Mouse (Mus musculus): ENCODE data around the gene Gdap1l1. TPM values are rescaled to one million over a fixed set of nuclear protein-coding genes. Genes with fewer than 3 reads are reported as not detected.
"Not testable (repeated sequence)": the region's sequence is repeated elsewhere in the genome, so short reads cannot be mapped to it uniquely, and the experiment has no call there.

Gene Gdap1l1
- polyA plus RNA-seq, 1 experiment from 2014 or later: 121 TPM

DNA sequence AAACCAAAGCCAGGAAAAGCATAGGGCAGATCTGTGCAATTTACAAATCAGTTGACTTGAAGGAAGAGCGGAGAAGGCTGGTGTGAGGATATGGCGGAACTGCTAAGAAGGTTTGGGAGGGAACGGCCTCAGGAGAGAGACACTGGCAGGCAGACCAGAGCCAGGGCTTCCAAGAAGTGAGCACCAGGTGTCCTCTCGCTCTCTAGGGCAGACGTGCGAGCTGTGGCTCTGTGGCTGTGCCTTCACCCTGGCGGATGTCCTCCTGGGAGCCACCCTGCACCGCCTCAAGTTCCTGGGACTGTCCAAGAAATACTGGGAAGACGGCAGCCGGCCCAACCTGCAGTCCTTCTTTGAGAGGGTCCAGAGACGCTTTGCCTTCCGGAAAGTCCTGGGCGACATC, 15.1 kb downstream of the Gdap1l1 start:
- Histone ChIP-seq H3K27me3 (0 out of 2 replicates have a peak, but pooled peaks cover 7% of the 10 kb centered on the region), H3K4me2 (no peak overlapping the region), H3K9ac (no peak overlapping the region), H3K4me1 (replicated peaks) (peaks cover 6% of the 10 kb centered on the region; the same call in 1 of the 2 replicates), H3K36me3 (peaks cover 72% of the 10 kb centered on the region), H3K9me3 (no peaks in the 10 kb centered on the region), H3K27ac (no peak overlapping the region), H3K4me3 (no peak overlapping the region)
- WGBS: 90% methylated on average over 13 of the region's 13 CpGs
- ATAC-seq (ENCODE audit: low FRiP score): no peak

DNA sequence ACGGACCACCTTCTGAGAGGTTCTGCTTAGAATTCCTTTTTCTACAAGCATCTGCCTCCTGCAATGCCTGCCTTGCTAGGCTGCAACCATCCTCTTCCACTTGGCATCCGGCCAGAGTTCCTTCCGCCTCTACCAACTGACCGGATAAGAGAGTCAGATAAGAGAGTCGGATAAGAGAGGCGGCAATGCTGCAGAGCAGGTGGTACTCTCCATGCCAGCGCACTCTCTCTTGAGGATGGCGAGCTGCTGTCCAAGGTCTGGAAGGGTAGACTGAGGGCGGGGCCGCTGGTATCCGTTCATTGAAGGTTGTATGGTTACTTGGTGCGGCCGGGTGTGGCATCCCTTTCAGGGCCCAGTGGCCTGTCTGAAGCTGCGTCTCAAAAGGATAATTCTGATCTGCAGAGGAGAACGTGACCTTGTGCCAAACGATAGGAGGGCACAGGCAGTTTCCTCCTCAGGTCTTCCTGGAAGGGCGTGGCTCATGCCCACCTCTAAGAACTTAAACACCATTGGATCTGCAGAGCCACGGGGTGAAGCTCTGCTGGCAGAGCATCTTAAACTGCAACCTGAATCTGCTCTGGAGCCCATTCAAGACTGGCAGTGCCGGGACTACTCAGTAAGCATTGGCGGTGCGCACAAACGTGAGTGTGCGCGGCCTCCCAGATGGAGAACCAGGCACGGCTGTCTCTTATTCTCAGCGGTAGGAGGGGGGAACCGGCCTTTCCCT, 20.4 kb downstream of the Gdap1l1 start:
- Histone ChIP-seq H3K4me3 (no peak overlapping the region), H3K27ac (peak overlapping the region; percentile 46)

GRCm38 (mm10) chr2:163459380-163459779, 21.1 kb downstream of the Gdap1l1 start:
- H3K9me3 ChIP-seq: no peaks in the 10 kb centered on the region
- peak overlapping the region; percentile 29 for H3K4me2 ChIP-seq
- H3K27me3 ChIP-seq: 0 out of 2 replicates have a peak, but pooled peaks cover 9% of the 10 kb centered on the region
- peaks cover 15% of the 10 kb centered on the region for H3K36me3 ChIP-seq
- 32% methylated on average over 10 of the region's 10 CpGs for WGBS
- peak overlapping the region; percentile 46 for H3K27ac ChIP-seq
- no peak overlapping the region for H3K4me3 ChIP-seq
- peak; percentile 47 for ATAC-seq (ENCODE audit: low FRiP score)
- H3K4me1 ChIP-seq (replicated peaks): peaks cover 14% of the 10 kb centered on the region
- 0 out of 2 replicates have a peak overlapping the region, but pooled peaks have one; percentile 39 for H3K9ac ChIP-seq

More for the DNA sequence above, 20.4 kb downstream of the Gdap1l1 start:
- peaks cover 14% of the 10 kb centered on the region for H3K4me1 ChIP-seq (replicated peaks)
- H3K36me3 ChIP-seq: peaks cover 22% of the 10 kb centered on the region
- no peaks in the 10 kb centered on the region for H3K9me3 ChIP-seq
- ATAC-seq (ENCODE audit: low FRiP score): 0 out of 2 replicates have a peak, but pooled peaks have one; percentile 28
- 0 out of 2 replicates have a peak overlapping the region, but pooled peaks have one; percentile 39 for H3K9ac ChIP-seq
- WGBS: 59% methylated on average over 27 of the region's 27 CpGs
- H3K4me2 ChIP-seq: peak overlapping the region; percentile 29
- H3K27me3 ChIP-seq: 0 out of 2 replicates have a peak, but pooled peaks cover 9% of the 10 kb centered on the region

DNA sequence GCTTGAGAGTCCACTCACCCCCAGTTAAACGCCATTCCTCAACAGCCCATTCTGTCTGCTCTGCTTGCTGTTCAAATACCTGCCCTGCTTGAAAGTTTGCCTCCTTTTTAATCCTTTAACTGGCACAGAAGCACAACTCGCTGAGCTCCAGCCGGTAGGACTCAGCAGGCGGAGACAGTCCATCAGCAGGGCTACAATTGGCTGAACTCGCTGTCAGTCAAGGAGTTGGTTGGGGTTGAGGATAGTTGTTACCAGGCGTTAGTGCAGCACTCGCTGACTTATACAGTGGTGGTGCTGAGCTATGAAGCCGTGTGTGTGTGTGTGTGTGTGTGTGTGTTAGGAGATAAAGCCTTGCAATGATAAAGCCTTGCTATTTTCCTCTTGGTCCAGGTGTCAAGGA, 22.3 kb downstream of the Gdap1l1 start:
- Histone ChIP-seq H3K27ac (no peak overlapping the region), H3K4me2 (no peak overlapping the region), H3K4me1 (replicated peaks) (peaks cover 14% of the 10 kb centered on the region), H3K36me3 (peaks cover 10% of the 10 kb centered on the region), H3K9ac (no peak overlapping the region), H3K27me3 (0 out of 2 replicates have a peak, but pooled peaks cover 9% of the 10 kb centered on the region), H3K4me3 (no peak overlapping the region), H3K9me3 (no peaks in the 10 kb centered on the region)
- 92% methylated on average over 8 of the region's 8 CpGs for WGBS
- ATAC-seq (ENCODE audit: low FRiP score): no peak

DNA sequence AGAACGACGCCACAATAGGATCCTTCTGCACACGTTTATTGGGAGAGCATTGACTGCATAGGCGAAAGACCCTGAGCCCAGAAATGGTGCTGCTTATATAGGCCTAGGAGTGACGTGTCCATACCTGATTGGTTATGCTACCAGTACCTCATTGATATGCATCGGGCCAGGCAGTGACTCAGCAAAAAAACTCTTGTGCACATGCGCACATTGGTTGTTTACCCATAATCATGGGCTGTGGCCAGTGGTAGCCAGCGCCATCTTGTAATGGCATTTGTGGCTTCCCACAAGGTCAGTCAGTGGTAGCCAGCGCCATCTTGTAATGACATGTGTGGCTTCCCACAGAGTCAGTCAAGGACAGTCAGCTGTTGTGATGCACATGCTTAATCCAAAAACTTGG, 23.0 kb downstream of the Gdap1l1 start:
- not testable (repeated sequence) for H3K9me3 ChIP-seq; H3K4me2 ChIP-seq; H3K27ac ChIP-seq; H3K4me3 ChIP-seq; H3K27me3 ChIP-seq; H3K9ac ChIP-seq; ATAC-seq (ENCODE audit: low FRiP score)
- H3K36me3 ChIP-seq: peaks cover 13% of the 10 kb centered on the region
- WGBS: 95% methylated on average over 9 of the region's 9 CpGs
- H3K4me1 ChIP-seq (replicated peaks): peaks cover 14% of the 10 kb centered on the region

- H3K27me3 ChIP-seq: 0 out of 2 replicates have a peak, but pooled peaks cover 9% of the 10 kb centered on the region
- H3K4me1 ChIP-seq (replicated peaks): peaks cover 14% of the 10 kb centered on the region
- WGBS: 86% methylated on average over 5 of the region's 5 CpGs
- no peak overlapping the region for H3K27ac ChIP-seq
- H3K9ac ChIP-seq: no peak overlapping the region
- H3K9me3 ChIP-seq: no peaks in the 10 kb centered on the region
- no peak for ATAC-seq (ENCODE audit: low FRiP score)
- H3K4me2 ChIP-seq: no peak overlapping the region
- H3K4me3 ChIP-seq: no peak overlapping the region
- H3K36me3 ChIP-seq: peaks cover 20% of the 10 kb centered on the region
These were observed 24.1 kb downstream of the Gdap1l1 start for GRCm38 (mm10) chr2:163462386-163462785.

DNA sequence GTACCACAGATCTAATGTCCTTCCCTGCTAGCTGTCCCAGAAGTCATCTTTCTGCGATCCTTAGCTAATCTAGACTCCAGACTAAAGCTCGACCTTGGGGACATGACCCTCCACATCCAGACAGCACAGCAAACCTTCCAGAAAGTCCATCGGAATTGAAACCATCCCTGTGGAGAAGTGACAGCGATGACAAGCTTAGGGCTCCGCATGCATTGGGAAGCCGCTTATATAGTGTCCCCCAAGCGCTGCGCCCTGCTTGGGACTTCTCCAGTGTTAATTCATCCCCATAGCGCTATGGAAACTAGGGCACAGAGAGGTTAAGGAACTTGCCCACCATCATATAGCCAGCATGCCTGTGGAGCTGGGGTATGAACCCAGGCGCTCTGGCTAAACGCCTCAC, 24.5 kb downstream of the Gdap1l1 start:
- peaks cover 14% of the 10 kb centered on the region for H3K4me1 ChIP-seq (replicated peaks)
- no peak overlapping the region for H3K27ac ChIP-seq
- peaks cover 23% of the 10 kb centered on the region for H3K36me3 ChIP-seq
- H3K4me2 ChIP-seq: no peak overlapping the region
- no peak for ATAC-seq (ENCODE audit: low FRiP score)
- no peak overlapping the region for H3K4me3 ChIP-seq
- H3K9me3 ChIP-seq: no peaks in the 10 kb centered on the region
- H3K27me3 ChIP-seq: 0 out of 2 replicates have a peak, but pooled peaks cover 6% of the 10 kb centered on the region
- 77% methylated on average over 11 of the region's 11 CpGs for WGBS
- H3K9ac ChIP-seq: no peak overlapping the region

DNA sequence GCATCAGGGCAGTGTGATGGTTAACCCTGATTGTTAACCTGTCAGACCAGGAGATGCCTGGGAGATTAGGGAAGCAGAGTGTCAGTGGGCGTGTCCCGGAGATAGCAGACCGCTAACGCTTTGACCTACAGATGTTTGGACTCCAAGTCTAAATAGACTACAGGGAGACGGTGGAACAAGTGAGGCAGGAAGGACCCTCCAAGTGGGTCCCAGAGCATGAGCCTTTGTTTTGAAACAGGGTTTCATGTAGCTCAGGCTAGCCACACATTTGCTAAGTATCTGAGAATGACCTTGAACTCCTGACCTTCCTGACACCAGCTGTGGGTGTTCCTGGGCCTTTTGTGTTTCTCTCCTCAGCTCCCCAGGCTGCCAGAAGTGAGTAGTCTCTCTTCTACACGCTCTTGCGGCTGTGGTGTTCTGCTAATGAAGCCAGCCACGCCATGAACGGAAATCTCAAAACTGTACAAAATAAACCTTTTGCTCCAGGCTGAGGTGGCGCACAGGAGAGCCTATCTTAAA, 25.0 kb downstream of the Gdap1l1 start:
- Histone ChIP-seq H3K4me1 (replicated peaks) (peaks cover 14% of the 10 kb centered on the region), H3K4me3 (no peak overlapping the region), H3K27ac (no peak overlapping the region), H3K4me2 (no peak overlapping the region), H3K9me3 (no peaks in the 10 kb centered on the region), H3K36me3 (peaks cover 28% of the 10 kb centered on the region), H3K27me3 (0 out of 2 replicates have a peak, but pooled peaks cover 3% of the 10 kb centered on the region), H3K9ac (no peak overlapping the region)
- 66% methylated on average over 10 of the region's 10 CpGs for WGBS
- ATAC-seq (ENCODE audit: low FRiP score): no peak

DNA sequence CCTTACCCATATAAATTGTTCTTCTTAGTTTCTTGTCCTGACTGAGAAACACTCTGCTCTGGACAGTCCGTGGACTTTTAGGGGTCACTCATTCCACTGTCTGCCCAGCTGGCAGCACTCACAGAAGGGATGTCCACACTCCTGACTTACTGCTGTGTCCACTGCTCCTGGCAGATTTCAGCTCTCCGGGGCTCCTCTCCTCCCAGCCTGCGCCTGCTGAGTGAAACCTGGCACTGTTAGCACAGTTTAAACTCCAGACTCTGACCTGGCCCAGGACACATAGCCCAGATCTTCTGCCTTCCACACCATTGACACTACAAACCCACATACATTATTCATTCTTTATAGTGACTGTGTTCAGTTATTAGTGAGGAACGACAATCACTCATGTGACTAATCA, 25.7 kb downstream of the Gdap1l1 start:
- Histone ChIP-seq H3K9me3 (no peaks in the 10 kb centered on the region), H3K4me2 (no peak overlapping the region), H3K27ac (no peak overlapping the region), H3K36me3 (peaks cover 35% of the 10 kb centered on the region), H3K4me1 (replicated peaks) (peaks cover 8% of the 10 kb centered on the region), H3K9ac (no peak overlapping the region), H3K27me3 (no peaks in the 10 kb centered on the region), H3K4me3 (no peak overlapping the region)
- ATAC-seq (ENCODE audit: low FRiP score): no peak
- 80% methylated on average over 4 of the region's 4 CpGs for WGBS

- no peaks in the 10 kb centered on the region for H3K27me3 ChIP-seq
- H3K4me1 ChIP-seq (replicated peaks): 0 out of 2 replicates have a peak, but pooled peaks cover 3% of the 10 kb centered on the region
- 65% methylated on average over 6 of the region's 6 CpGs for WGBS
- H3K27ac ChIP-seq: no peak overlapping the region
- H3K36me3 ChIP-seq: peaks cover 40% of the 10 kb centered on the region
- H3K4me2 ChIP-seq: no peak overlapping the region
- H3K4me3 ChIP-seq: no peak overlapping the region
- no peaks in the 10 kb centered on the region for H3K9me3 ChIP-seq
- ATAC-seq (ENCODE audit: low FRiP score): no peak
- H3K9ac ChIP-seq: no peak overlapping the region
These were observed 26.3 kb downstream of the Gdap1l1 start for GRCm38 (mm10) chr2:163464562-163464961.

GRCm38 (mm10) chr2:163466771-163467170, 28.5 kb downstream of the Gdap1l1 start:
- no peak overlapping the region for H3K4me3 ChIP-seq
- WGBS: 87% methylated on average over 8 of the region's 8 CpGs
- H3K36me3 ChIP-seq: peaks cover 45% of the 10 kb centered on the region
- H3K9me3 ChIP-seq: no peaks in the 10 kb centered on the region
- H3K9ac ChIP-seq: no peak overlapping the region
- peaks cover 9% of the 10 kb centered on the region for H3K4me1 ChIP-seq (replicated peaks)
- H3K4me2 ChIP-seq: no peak overlapping the region
- H3K27me3 ChIP-seq: no peaks in the 10 kb centered on the region
- no peak overlapping the region for H3K27ac ChIP-seq
- ATAC-seq (ENCODE audit: low FRiP score): no peak

- no peak overlapping the region for H3K9ac ChIP-seq
- H3K4me2 ChIP-seq: no peak overlapping the region
- no peaks in the 10 kb centered on the region for H3K27me3 ChIP-seq
- 91% methylated on average over 6 of the region's 6 CpGs for WGBS
- H3K9me3 ChIP-seq: no peaks in the 10 kb centered on the region
- H3K36me3 ChIP-seq: peaks cover 45% of the 10 kb centered on the region
- no peak overlapping the region for H3K4me3 ChIP-seq
- H3K27ac ChIP-seq: no peak overlapping the region
- no peak for ATAC-seq (ENCODE audit: low FRiP score)
- H3K4me1 ChIP-seq (replicated peaks): peaks cover 12% of the 10 kb centered on the region
These were observed 29.3 kb downstream of the Gdap1l1 start for GRCm38 (mm10) chr2:163467585-163467984.
